13 mouse cellular contexts compared by ENCODE assay signal in the genomic region with DNA sequence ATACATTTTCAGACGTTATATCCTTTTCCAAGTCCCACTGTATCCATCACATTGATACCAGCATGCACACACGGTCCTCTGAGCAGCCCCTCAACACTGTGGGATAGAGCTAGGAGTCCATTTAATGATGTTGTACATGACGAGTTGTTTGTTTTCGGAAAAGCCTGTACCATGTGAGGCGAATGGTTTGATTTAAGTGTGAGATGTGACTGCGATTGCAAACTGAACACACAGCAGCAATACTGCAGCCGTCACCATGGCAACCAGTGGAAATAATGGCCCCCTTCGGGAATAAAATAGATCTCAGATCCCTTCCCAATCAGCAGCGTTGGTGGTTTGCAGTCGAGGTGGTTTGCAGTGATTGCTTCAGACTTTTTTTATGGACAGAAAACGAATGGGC.
DNase-seq lines count a peak whose midpoint lies in the region; ATAC-seq and TF ChIP-seq lines count a peak whose summit lies in the region.
"Had no signal": no experiment of that assay in that cellular context is flagged by ENCODE, and none has a peak within 500 bp of the region (broad histone marks: within the 10 kb centered on the region; RNA-seq: fewer than 3 reads in every experiment).

No protein-coding gene starts in this region.

- no peak for TF ChIP-seq CTCF in thymus, adult 2 months (IDR thresholded peaks at IDR 0.05; ENCODE audit: borderline replicate concordance, control insufficient read depth, extremely low read depth, insufficient read depth, low read length, poor library complexity)

- no peak for DNase-seq in forebrain, embryonic 10.5 days (ENCODE audit: extremely low spot score, low spot score)
- peak; percentile 67 for DNase-seq in layer of hippocampus, adult 9-11 months
- peak; percentile 60 to 68 for DNase-seq in right cerebral cortex, adult 2 months (ENCODE audit: low spot score in 2 of 2)
- DNase-seq in cerebellum, postnatal 14 days = no peak
- DNase-seq in thymus, adult 2 months = no peak
- DNase-seq: heart, postnatal 10 days; kidney, adult 8-10 months; thymus, postnatal 36 days had no signal

- peaks cover 22% of the 10 kb centered on the region for H3K4me1 ChIP-seq in forebrain, embryonic 12.5 days
- H3K4me1 ChIP-seq in forebrain, embryonic 10.5 days = peaks cover 19% of the 10 kb centered on the region
- H3K4me1 ChIP-seq in forebrain, embryonic 16.5 days (replicated peaks; ENCODE audit: control insufficient read depth, insufficient read depth, low read length) = peaks cover 6% of the 10 kb centered on the region; the same call in 1 of the 2 replicates
- no peaks in the 10 kb centered on the region for H3K4me1 ChIP-seq in thymus, adult 2 months (replicated peaks; ENCODE audit: control insufficient read depth, insufficient read depth, low read length)
- H3K4me1 ChIP-seq in liver, embryonic 12.5 days = peaks cover 13% of the 10 kb centered on the region; the same call in 1 of the 2 replicates

- 51% methylated on average over 11 of the region's 11 CpGs for WGBS in forebrain, embryonic 12.5 days
- 76% methylated on average over 11 of the region's 11 CpGs for WGBS in forebrain, embryonic 10.5 days
- 27% methylated on average over 11 of the region's 11 CpGs for WGBS in forebrain, embryonic 16.5 days
- WGBS in thymus, adult 2 months = 93% methylated on average over 11 of the region's 11 CpGs
- 70% methylated on average over 11 of the region's 11 CpGs for WGBS in liver, embryonic 12.5 days (ENCODE audit: insufficient replicate concordance)

- no peaks in the 10 kb centered on the region for H3K36me3 ChIP-seq in forebrain, embryonic 12.5 days (replicated peaks)
- no peaks in the 10 kb centered on the region for H3K36me3 ChIP-seq in forebrain, embryonic 10.5 days (replicated peaks)
- no peaks in the 10 kb centered on the region for H3K36me3 ChIP-seq in forebrain, embryonic 16.5 days (ENCODE audit: control insufficient read depth, insufficient read depth)
- H3K36me3 ChIP-seq in thymus, adult 2 months (ENCODE audit: control insufficient read depth, insufficient read depth, low read length) = no peaks in the 10 kb centered on the region
- H3K36me3 ChIP-seq in liver, embryonic 12.5 days = peaks cover 4% of the 10 kb centered on the region; the same call in 1 of the 2 replicates

- TF ChIP-seq POLR2A in thymus, adult 2 months (IDR thresholded peaks at IDR 0.05; ENCODE audit: control insufficient read depth, extremely low read depth, insufficient read depth, low read length, poor library complexity) = no peak

- H3K9ac ChIP-seq in forebrain, embryonic 12.5 days = no peak overlapping the region
- H3K9ac ChIP-seq in forebrain, embryonic 16.5 days (replicated peaks; ENCODE audit: low read depth, low read length) = no peak overlapping the region
- no peak overlapping the region for H3K9ac ChIP-seq in liver, embryonic 12.5 days
- H3K9ac ChIP-seq: liver, embryonic 14.5 days had no signal

- H3K4me3 ChIP-seq in forebrain, embryonic 12.5 days (replicated peaks) = no peak overlapping the region
- no peak overlapping the region for H3K4me3 ChIP-seq in forebrain, embryonic 10.5 days
- no peak overlapping the region for H3K4me3 ChIP-seq in forebrain, embryonic 16.5 days (replicated peaks; ENCODE audit: low read length)
- H3K4me3 ChIP-seq in thymus, adult 2 months (ENCODE audit: control insufficient read depth, insufficient read depth, low read length) = no peak overlapping the region
- H3K4me3 ChIP-seq in liver, embryonic 12.5 days = no peak overlapping the region
- H3K4me3 ChIP-seq: megakaryocyte, embryonic 14.5 days had no signal

- H3K27ac ChIP-seq in forebrain, embryonic 12.5 days = peak overlapping the region; percentile 53; the same call in 1 of the 2 replicates
- no peak overlapping the region for H3K27ac ChIP-seq in forebrain, embryonic 10.5 days
- H3K27ac ChIP-seq in forebrain, embryonic 16.5 days (ENCODE audit: low read length) = peak overlapping the region; percentile 37; the same call in 1 of the 2 replicates
- H3K27ac ChIP-seq in thymus, adult 2 months (ENCODE audit: control insufficient read depth, insufficient read depth, low read length) = no peak overlapping the region
- H3K27ac ChIP-seq in liver, embryonic 12.5 days = no peak overlapping the region
- H3K27ac ChIP-seq: liver, embryonic 14.5 days had no signal

- H3K9me3 ChIP-seq in forebrain, embryonic 12.5 days = no peaks in the 10 kb centered on the region
- H3K9me3 ChIP-seq in forebrain, embryonic 10.5 days = no peaks in the 10 kb centered on the region
- H3K9me3 ChIP-seq in forebrain, embryonic 16.5 days (ENCODE audit: control insufficient read depth, low read length) = no peaks in the 10 kb centered on the region
- no peaks in the 10 kb centered on the region for H3K9me3 ChIP-seq in liver, embryonic 12.5 days (replicated peaks)

- peak; percentile 33; the same call in 1 of the 2 replicates for ATAC-seq in forebrain, embryonic 12.5 days (ENCODE audit: low FRiP score)
- peak; percentile 77 for ATAC-seq in forebrain, embryonic 16.5 days
- no peak for ATAC-seq in liver, embryonic 12.5 days

- no peaks in the 10 kb centered on the region; the same call in 1 of the 2 replicates for H3K27me3 ChIP-seq in forebrain, embryonic 12.5 days
- no peaks in the 10 kb centered on the region for H3K27me3 ChIP-seq in forebrain, embryonic 10.5 days (ENCODE audit: poor library complexity, severe bottlenecking)
- no peaks in the 10 kb centered on the region for H3K27me3 ChIP-seq in forebrain, embryonic 16.5 days (replicated peaks; ENCODE audit: control insufficient read depth, insufficient read depth, low read length)
- no peaks in the 10 kb centered on the region for H3K27me3 ChIP-seq in thymus, adult 2 months (ENCODE audit: control insufficient read depth, insufficient read depth, low read length)
- H3K27me3 ChIP-seq in liver, embryonic 12.5 days (replicated peaks) = no peaks in the 10 kb centered on the region
- H3K27me3 ChIP-seq: megakaryocyte, embryonic 14.5 days had no signal

- no peak overlapping the region for H3K4me2 ChIP-seq in forebrain, embryonic 12.5 days
- H3K4me2 ChIP-seq in forebrain, embryonic 16.5 days (ENCODE audit: low read length) = 0 out of 2 replicates have a peak overlapping the region, but pooled peaks have one; percentile 9
- H3K4me2 ChIP-seq in liver, embryonic 12.5 days = no peak overlapping the region

Comparison
In these comparisons a context has a peak if more than half of its experiments do, and no peak if none do; other contexts are left out.
1. H3K27ac ChIP-seq: peak in forebrain, embryonic 12.5 days (single experiment) and forebrain, embryonic 16.5 days (single experiment); none in forebrain, embryonic 10.5 days (single experiment), thymus, adult 2 months (single experiment) and liver, embryonic 12.5 days (single experiment).
2. DNase-seq: peak in layer of hippocampus, adult 9-11 months (single experiment) and right cerebral cortex, adult 2 months (2 of 2); none in forebrain, embryonic 10.5 days (single experiment), cerebellum, postnatal 14 days (0 of 2) and thymus, adult 2 months (single experiment).